Mouse (Mus musculus) embryo, embryonic 9.5 days (tissue): ENCODE measurements around the gene Ampd1.

Experiments
- DNase-seq: peaks from one replicate; pipeline ENCODE4 v3.0.0-alpha.2; 2017; ENCODE audit errors: extremely low spot score

Ampd1 gene

DNA sequence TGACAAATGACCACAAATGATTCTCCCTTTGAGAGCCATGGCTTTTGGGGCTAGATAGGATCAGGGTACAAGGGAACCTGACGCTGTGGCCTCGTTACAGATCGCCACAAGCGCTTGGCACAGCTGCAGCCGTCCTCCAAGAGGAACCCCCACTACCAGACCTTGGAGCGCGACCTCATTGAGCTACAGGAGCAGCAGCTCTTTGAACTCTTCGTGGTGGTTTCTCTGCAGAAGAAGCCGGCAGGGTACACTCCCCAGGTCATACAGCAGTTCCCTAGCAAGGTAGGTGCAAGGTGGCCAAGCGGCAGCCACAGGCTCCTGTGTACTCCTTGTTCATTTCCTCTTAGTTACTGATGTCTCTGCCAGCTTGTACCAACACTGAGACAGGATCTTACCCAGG, 75.1 kb downstream of the Ampd1 start:
- no peak for DNase-seq
